Mouse (Mus musculus) megakaryocyte, embryonic 14.5 days (primary cell): ENCODE results near the gene Rnf186. TPM values are rescaled to one million over a fixed set of nuclear protein-coding genes. Genes with fewer than 3 reads are reported as not detected.

ENCODE experiments used
- H3K27me3 ChIP-seq: replicated peaks from 2 replicates; pipeline ENCODE3; 2012; ENCODE audit warnings: inconsistent platforms
- H3K36me3 ChIP-seq: replicated peaks from 2 replicates; pipeline ENCODE3; 2012; ENCODE audit warnings: low read length, inconsistent platforms, mixed read lengths
- H3K4me1 ChIP-seq: 2 replicates; pipeline ENCODE4 v1.6.1; 2012; ENCODE audit warnings: inconsistent platforms
- H3K4me3 ChIP-seq: replicated peaks from 2 replicates; pipeline ENCODE3; 2012; ENCODE audit warnings: moderate library complexity, mild to moderate bottlenecking, inconsistent platforms
- H3K9me3 ChIP-seq: 2 replicates; pipeline ENCODE4 v1.6.1; 2012; ENCODE audit warnings: inconsistent platforms
- FLI1 ChIP-seq: IDR thresholded peaks from 2 replicates; pipeline ENCODE4 v1.6.1; 2012; ENCODE audit warnings: low read length, inconsistent platforms, mixed read lengths
- GATA1 ChIP-seq: IDR thresholded peaks from 3 replicates; pipeline ENCODE4 v1.6.1; 2012; ENCODE audit warnings: mixed read lengths, low read length, inconsistent platforms, borderline replicate concordance
- polyA plus RNA-seq: library from polyadenylated mRNA; stranded (reverse); fragments of >175 nt; gene quantifications from 2 replicates; pipeline ENCODE4 v1.2.3, GENCODE M21; 2012; ENCODE audit warnings: low replicate concordance; ENCODE audit not compliant: insufficient read depth

Gene Rnf186
- polyA plus RNA-seq, 1 experiment, result not detected

GRCm38 (mm10) chr4:138941401-138941800, 25.5 kb upstream of the Rnf186 start:
- H3K9me3 ChIP-seq, result no peaks in the 10 kb centered on the region
- H3K4me1 ChIP-seq, result peaks cover 15% of the 10 kb centered on the region
- H3K27me3 ChIP-seq, result peaks cover 27% of the 10 kb centered on the region
- TF ChIP-seq FLI1 (no peak), GATA1 (no peak)
- no peak overlapping the region for H3K4me3 ChIP-seq
- no peaks in the 10 kb centered on the region for H3K36me3 ChIP-seq

GRCm38 (mm10) chr4:138941966-138942365, 24.9 kb upstream of the Rnf186 start:
- H3K36me3 ChIP-seq, result no peaks in the 10 kb centered on the region
- H3K4me1 ChIP-seq, result peaks cover 15% of the 10 kb centered on the region
- no peak for TF ChIP-seq GATA1
- no peak for TF ChIP-seq FLI1
- no peaks in the 10 kb centered on the region for H3K9me3 ChIP-seq
- H3K4me3 ChIP-seq, result no peak overlapping the region
- peaks cover 31% of the 10 kb centered on the region for H3K27me3 ChIP-seq

- Histone ChIP-seq H3K4me1 (peaks cover 15% of the 10 kb centered on the region), H3K27me3 (peaks cover 33% of the 10 kb centered on the region), H3K36me3 (no peaks in the 10 kb centered on the region), H3K9me3 (no peaks in the 10 kb centered on the region), H3K4me3 (peak overlapping the region; percentile 87)
- TF ChIP-seq GATA1 (no peak), FLI1 (no peak)
Measured at GRCm38 (mm10) chr4:138943730-138944129, 23.2 kb upstream of the Rnf186 start.

- TF ChIP-seq FLI1 (no peak), GATA1 (no peak)
- H3K9me3 ChIP-seq, result peaks cover 6% of the 10 kb centered on the region; the same call in 1 of the 2 replicates
- H3K4me1 ChIP-seq, result peaks cover 9% of the 10 kb centered on the region
- peaks cover 19% of the 10 kb centered on the region for H3K27me3 ChIP-seq
- H3K4me3 ChIP-seq, result no peak overlapping the region
- H3K36me3 ChIP-seq, result no peaks in the 10 kb centered on the region
Measured at GRCm38 (mm10) chr4:138948257-138948656, 18.7 kb upstream of the Rnf186 start.

GRCm38 (mm10) chr4:138958612-138959011, 8.3 kb upstream of the Rnf186 start:
- TF ChIP-seq FLI1 (no peak), GATA1 (no peak)
- Histone ChIP-seq H3K9me3 (0 out of 2 replicates have a peak, but pooled peaks cover 3% of the 10 kb centered on the region), H3K4me1 (peaks cover 12% of the 10 kb centered on the region), H3K4me3 (no peak overlapping the region), H3K27me3 (peaks cover 40% of the 10 kb centered on the region), H3K36me3 (no peaks in the 10 kb centered on the region)

GRCm38 (mm10) chr4:138959120-138959519, 7.8 kb upstream of the Rnf186 start:
- peaks cover 12% of the 10 kb centered on the region for H3K4me1 ChIP-seq
- H3K36me3 ChIP-seq, result no peaks in the 10 kb centered on the region
- 0 out of 2 replicates have a peak, but pooled peaks cover 3% of the 10 kb centered on the region for H3K9me3 ChIP-seq
- H3K27me3 ChIP-seq, result peaks cover 42% of the 10 kb centered on the region
- TF ChIP-seq GATA1 (no peak), FLI1 (no peak)
- H3K4me3 ChIP-seq, result no peak overlapping the region

- H3K36me3 ChIP-seq, result no peaks in the 10 kb centered on the region
- H3K4me3 ChIP-seq, result no peak overlapping the region
- H3K4me1 ChIP-seq, result peaks cover 12% of the 10 kb centered on the region
- peaks cover 41% of the 10 kb centered on the region for H3K27me3 ChIP-seq
- TF ChIP-seq FLI1, result no peak
- TF ChIP-seq GATA1, result no peak
- H3K9me3 ChIP-seq, result 0 out of 2 replicates have a peak, but pooled peaks cover 3% of the 10 kb centered on the region
Measured at GRCm38 (mm10) chr4:138959926-138960325, 7.0 kb upstream of the Rnf186 start.

GRCm38 (mm10) chr4:138962719-138963118, 4.2 kb upstream of the Rnf186 start:
- Histone ChIP-seq H3K4me3 (no peak overlapping the region), H3K9me3 (0 out of 2 replicates have a peak, but pooled peaks cover 3% of the 10 kb centered on the region), H3K36me3 (no peaks in the 10 kb centered on the region), H3K4me1 (peaks cover 12% of the 10 kb centered on the region), H3K27me3 (peaks cover 51% of the 10 kb centered on the region)
- TF ChIP-seq GATA1 (no peak), FLI1 (no peak)

GRCm38 (mm10) chr4:138965871-138966270, 1.0 kb upstream of the Rnf186 start:
- H3K9me3 ChIP-seq, result no peaks in the 10 kb centered on the region
- no peaks in the 10 kb centered on the region for H3K36me3 ChIP-seq
- no peak for TF ChIP-seq GATA1
- no peak for TF ChIP-seq FLI1
- no peak overlapping the region for H3K4me3 ChIP-seq
- peaks cover 48% of the 10 kb centered on the region for H3K27me3 ChIP-seq
- peaks cover 12% of the 10 kb centered on the region for H3K4me1 ChIP-seq

GRCm38 (mm10) chr4:138967485-138967884, 573 bp downstream of the Rnf186 start:
- Histone ChIP-seq H3K36me3 (no peaks in the 10 kb centered on the region), H3K27me3 (peaks cover 42% of the 10 kb centered on the region), H3K4me3 (no peak overlapping the region), H3K4me1 (peaks cover 15% of the 10 kb centered on the region), H3K9me3 (no peaks in the 10 kb centered on the region)
- no peak for TF ChIP-seq GATA1
- no peak for TF ChIP-seq FLI1
